Mouse (Mus musculus) stomach, postnatal 0 days (tissue): Measurements from ENCODE around the gene Naa38.

ENCODE experiments used
- CTCF ChIP-seq: IDR thresholded peaks from 2 replicates; pipeline ENCODE4 v1.5.1; 2016; ENCODE audit warnings: antibody characterized with exemption, low read depth, mild to moderate bottlenecking, moderate library complexity
- EP300 ChIP-seq: optimal IDR thresholded peaks from 2 replicates; pipeline ENCODE3; 2016; ENCODE audit warnings: antibody characterized with exemption

DNA sequence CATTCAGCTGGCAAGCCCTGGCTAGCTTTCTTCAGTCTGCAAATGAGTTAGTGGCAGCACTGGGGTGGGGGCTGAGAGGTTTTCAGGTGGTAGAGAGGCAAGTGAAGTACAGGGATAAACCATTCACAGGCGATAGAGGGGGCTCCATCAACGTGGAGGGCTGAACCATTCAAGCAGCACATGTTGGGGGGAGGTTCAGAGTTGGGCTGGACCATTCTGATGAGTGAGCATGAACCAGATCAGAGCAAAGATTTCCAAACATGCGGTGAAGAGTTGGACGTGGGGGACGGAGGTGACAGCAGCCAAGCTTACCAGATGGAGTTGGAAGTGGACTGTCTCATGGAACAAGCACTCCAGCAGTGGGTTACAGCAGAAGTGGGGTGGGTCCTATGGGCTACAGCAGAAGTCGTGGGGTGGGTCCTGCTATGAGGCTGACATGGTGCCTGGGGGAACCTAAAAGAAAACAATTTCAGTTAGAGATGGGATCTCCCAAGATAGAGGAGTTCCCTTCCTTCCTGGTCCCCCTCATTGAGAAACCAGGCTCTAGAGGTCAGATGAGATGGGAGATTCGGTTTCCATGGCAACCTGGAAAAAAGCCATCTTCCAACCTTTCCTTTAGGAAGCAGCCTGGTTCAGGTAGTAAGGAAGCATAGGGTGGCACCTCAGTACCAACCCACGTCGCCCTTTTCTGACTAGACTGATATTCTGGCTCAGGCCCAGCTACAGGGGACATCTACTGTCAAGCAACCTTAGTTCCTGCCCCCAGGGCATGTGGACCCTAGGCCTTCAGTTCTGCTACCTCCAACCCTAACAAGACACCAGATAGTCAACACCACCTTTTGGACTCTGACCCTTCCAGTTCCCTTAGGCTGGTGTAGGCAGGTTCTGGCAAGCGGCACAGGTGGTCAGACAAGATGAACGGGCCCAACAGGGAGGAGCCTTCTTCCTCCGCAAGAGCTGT is 18.2 kb downstream of the Naa38 start, which contains the start of gene Kdm6b:
- TF ChIP-seq CTCF (peak; percentile 15; the same call in 1 of the 2 replicates), EP300 (peak; percentile 52)
